Mouse (Mus musculus) C2C12 (cell line): ENCODE measurements around the gene Vmn1r39.

Experiments used
- CEBPB ChIP-seq: IDR thresholded peaks from one replicate; pipeline ENCODE4 v1.6.1; 2011; ENCODE audit warnings: low read depth, mild to moderate bottlenecking, control low read depth, moderate library complexity
- CTCF ChIP-seq: IDR thresholded peaks from one replicate; pipeline ENCODE4 v1.5.1; 2011; ENCODE audit not compliant: control insufficient read depth, insufficient read depth, insufficient read length
- MAX ChIP-seq: IDR thresholded peaks from one replicate; pipeline ENCODE4 v1.6.1; 2011; ENCODE audit warnings: mild to moderate bottlenecking, control low read depth
- MYOD1 ChIP-seq: IDR thresholded peaks from one replicate; pipeline ENCODE4 v1.6.1; 2011; ENCODE audit warnings: low read depth; ENCODE audit not compliant: control insufficient read depth, insufficient read length
- MYOG ChIP-seq: IDR thresholded peaks from one replicate; pipeline ENCODE4 v1.6.1; 2011; ENCODE audit not compliant: control insufficient read depth, insufficient read length; ENCODE audit errors: extremely low read depth
- USF1 ChIP-seq: IDR thresholded peaks from one replicate; pipeline ENCODE4 v1.6.1; 2011; ENCODE audit warnings: low read depth, mild to moderate bottlenecking, control low read depth, moderate library complexity

DNA sequence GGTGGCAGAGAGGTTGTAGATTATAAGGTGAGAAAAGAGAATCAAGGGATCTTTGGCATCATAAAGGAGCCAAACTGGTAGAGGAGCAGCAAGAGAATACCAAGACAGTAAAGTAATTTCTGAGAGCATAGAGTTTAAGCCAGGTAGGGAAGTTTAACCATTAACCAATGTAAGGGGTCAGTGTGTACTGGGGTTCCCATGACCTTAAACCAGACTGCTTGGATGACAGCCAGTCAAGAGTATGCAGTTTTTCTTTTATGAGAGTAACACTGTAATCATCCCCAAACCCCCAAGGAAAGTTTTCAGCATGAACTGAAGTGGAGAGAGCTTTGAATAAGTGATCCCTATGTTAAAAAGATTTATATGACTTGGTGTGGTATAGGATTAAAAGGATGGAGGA, 49.0 kb upstream of the Vmn1r39 start:
- TF ChIP-seq MAX (no peak), CTCF (no peak), MYOG (no peak), MYOD1 (no peak), USF1 (no peak), CEBPB (no peak)
